Mouse (Mus musculus) limb, embryonic 15.5 days (tissue): ENCODE data around the gene Mars2. TPM values are rescaled to one million over a fixed set of nuclear protein-coding genes. Genes with fewer than 3 reads are reported as not detected.

Source experiments
- ATAC-seq: fragments of 200-750 bp; cut with Nextera tagmentation; 2 replicates; pipeline ENCODE4 v1.8.0; 2017; ENCODE audit warnings: low read depth, moderate TSS enrichment; ENCODE audit not compliant: insufficient number of reproducible peaks, low FRiP score, low TSS enrichment
- H3K27ac ChIP-seq: fragments of 300-500 bp; sonication (generic); 2 replicates; pipeline ENCODE4 v1.5.1; 2015; ENCODE audit warnings: moderate library complexity, mild to moderate bottlenecking, inconsistent platforms
- H3K27me3 ChIP-seq: fragments of 300-500 bp; sonication (generic); 2 replicates; pipeline ENCODE4 v1.6.1; 2015; ENCODE audit warnings: inconsistent platforms
- H3K36me3 ChIP-seq: fragments of 300-500 bp; sonication (generic); 2 replicates; pipeline ENCODE4 v1.6.1; 2015; ENCODE audit warnings: inconsistent platforms
- H3K4me1 ChIP-seq: fragments of 300-500 bp; sonication (generic); 2 replicates; pipeline ENCODE4 v1.6.1; 2015; ENCODE audit warnings: inconsistent platforms
- H3K4me2 ChIP-seq: fragments of 300-500 bp; sonication (generic); 2 replicates; pipeline ENCODE4 v1.6.1; 2015; ENCODE audit warnings: mild to moderate bottlenecking, inconsistent platforms
- H3K4me3 ChIP-seq: fragments of 300-500 bp; sonication (generic); 2 replicates; pipeline ENCODE4 v1.5.1; 2015; ENCODE audit warnings: mild to moderate bottlenecking, inconsistent platforms
- H3K9ac ChIP-seq: fragments of 300-500 bp; sonication (generic); 2 replicates; pipeline ENCODE4 v1.6.1; 2015; ENCODE audit warnings: inconsistent platforms
- H3K9me3 ChIP-seq: fragments of 300-500 bp; sonication (generic); 2 replicates; pipeline ENCODE4 v1.6.1; 2016; ENCODE audit warnings: inconsistent platforms
- WGBS: fragments of 180-500 bp; shearing (Covaris S2); methylation state at CpG from one replicate; pipeline ENCODE4 v1.1.7; 2015; 5-methylcytosine and 5-hydroxymethylcytosine counted together
- polyA plus RNA-seq: library from polyadenylated mRNA; unstranded; fragments of >200 nt; fragmentation: Nextera tagmentation; extraction: Ambion mirVana; gene quantifications from 2 replicates; pipeline ENCODE4 v1.2.1, GENCODE M21; 2015

The Mars2 gene
- polyA plus RNA-seq, 1 experiment from 2014 or later = 2.5 TPM

DNA sequence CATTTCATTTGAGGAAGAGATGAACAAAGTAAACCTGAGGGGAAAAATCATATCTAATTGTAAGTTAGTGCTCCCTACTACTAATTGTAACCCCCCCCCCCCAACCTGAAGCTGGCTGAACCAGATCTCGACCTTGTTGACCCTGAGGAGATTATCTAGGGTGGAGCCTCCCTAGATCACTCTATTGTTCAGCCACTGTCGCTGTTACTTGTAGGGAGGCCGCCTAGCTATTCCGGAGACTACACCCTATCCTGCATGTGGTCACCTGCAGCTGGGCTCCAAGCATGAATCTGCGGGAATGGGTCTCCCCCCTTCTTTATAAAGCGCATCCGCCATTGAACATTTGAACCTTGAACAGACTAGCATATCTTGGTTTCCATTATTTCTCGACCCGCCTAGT, 42.1 kb downstream of the Mars2 start:
- H3K4me1 ChIP-seq = no peaks in the 10 kb centered on the region
- H3K4me3 ChIP-seq = no peak overlapping the region
- ATAC-seq = no peak
- H3K4me2 ChIP-seq = no peak overlapping the region
- no peaks in the 10 kb centered on the region for H3K36me3 ChIP-seq
- WGBS = 77% methylated on average over 9 of the region's 9 CpGs
- no peaks in the 10 kb centered on the region for H3K9me3 ChIP-seq
- no peaks in the 10 kb centered on the region for H3K27me3 ChIP-seq
- H3K27ac ChIP-seq = no peak overlapping the region
- H3K9ac ChIP-seq = no peak overlapping the region

Other genes with a start within 250 kb of the Mars2 start
- gene Sf3b1, start 209.7 kb upstream of the Mars2 start, polyA plus RNA-seq = 297 and 300 TPM in 2 replicates
- 19.9 and 22.2 TPM in 2 replicates for gene Coq10b, start 184.4 kb upstream of the Mars2 start, polyA plus RNA-seq
- gene Hspe1, start 149.0 kb upstream of the Mars2 start, polyA plus RNA-seq = 267 and 321 TPM in 2 replicates
- 298 and 308 TPM in 2 replicates for gene Hspd1, start 148.9 kb upstream of the Mars2 start, polyA plus RNA-seq
- gene Mob4, start 105.9 kb upstream of the Mars2 start, polyA plus RNA-seq = 134 and 138 TPM in 2 replicates
- 28.0 and 31.8 TPM in 2 replicates for gene Rftn2, start 10.4 kb upstream of the Mars2 start, polyA plus RNA-seq
- gene Boll, start 126.3 kb downstream of the Mars2 start, polyA plus RNA-seq = 0.15 and 2.0 TPM in 2 replicates
- 1.8 and 2.4 TPM in 2 replicates for gene Plcl1, start 168.7 kb downstream of the Mars2 start, polyA plus RNA-seq